Mouse (Mus musculus) lung, postnatal 0 days (tissue): ENCODE data around the gene Slc12a6. TPM values are rescaled to one million over a fixed set of nuclear protein-coding genes. Genes with fewer than 3 reads are reported as not detected.
A peak's percentile ranks its signal among the peaks of the same experiment; 100 is the strongest.

Experiments used
- ATAC-seq: fragments of 200-750 bp; cut with Nextera tagmentation; 2 replicates; pipeline ENCODE4 v1.8.0; 2017; ENCODE audit warnings: moderate library complexity
- DNase-seq: peaks from one replicate; pipeline ENCODE4 v3.0.0-alpha.2; 2016; ENCODE audit warnings: low spot score
- H3K27ac ChIP-seq: fragments of 300-500 bp; sonication (generic); 2 replicates; pipeline ENCODE4 v1.5.1; 2014; ENCODE audit warnings: antibody characterized with exemption, mild to moderate bottlenecking, low read length, mixed read lengths
- H3K27me3 ChIP-seq: fragments of 300-500 bp; sonication (generic); replicated peaks from 2 replicates; pipeline ENCODE4 v1.6.1; 2014; ENCODE audit warnings: low read length, mixed read lengths; ENCODE audit not compliant: insufficient read depth
- H3K36me3 ChIP-seq: fragments of 300-500 bp; sonication (generic); 2 replicates; pipeline ENCODE4 v1.6.1; 2014; ENCODE audit warnings: low read length, mixed read lengths; ENCODE audit not compliant: insufficient read depth
- H3K4me1 ChIP-seq: fragments of 300-500 bp; sonication (generic); 2 replicates; pipeline ENCODE4 v1.6.1; 2014; ENCODE audit warnings: antibody characterized with exemption, low read depth, low read length, mixed read lengths; ENCODE audit not compliant: insufficient read depth
- H3K4me2 ChIP-seq: fragments of 300-500 bp; sonication (generic); replicated peaks from 2 replicates; pipeline ENCODE4 v1.6.1; 2014; ENCODE audit warnings: low read depth, mild to moderate bottlenecking, low read length, moderate library complexity, mixed read lengths
- H3K4me3 ChIP-seq: fragments of 300-500 bp; sonication (generic); 2 replicates; pipeline ENCODE4 v1.5.1; 2014; ENCODE audit warnings: low read depth, low read length
- H3K9ac ChIP-seq: fragments of 300-500 bp; sonication (generic); replicated peaks from 2 replicates; pipeline ENCODE4 v1.6.1; 2014; ENCODE audit warnings: low read depth, mild to moderate bottlenecking
- H3K9me3 ChIP-seq: fragments of 300-500 bp; sonication (generic); 2 replicates; pipeline ENCODE4 v1.6.1; 2016; ENCODE audit warnings: low read length, mixed read lengths
- CTCF ChIP-seq: IDR thresholded peaks from 2 replicates; pipeline ENCODE4 v1.5.1; 2016; ENCODE audit warnings: antibody characterized with exemption, mild to moderate bottlenecking
- EP300 ChIP-seq: IDR thresholded peaks from 2 replicates; pipeline ENCODE4 v1.6.1; 2016; ENCODE audit warnings: antibody characterized with exemption, mild to moderate bottlenecking, control low read depth
- WGBS: fragments of 180-500 bp; shearing (Covaris S2); extraction: QIAGEN DNeasy Blood & Tissue Kit; methylation state at CpG from one replicate; pipeline ENCODE4 v1.1.7; 2014; 5-methylcytosine and 5-hydroxymethylcytosine counted together
- polyA plus RNA-seq: library from polyadenylated mRNA; unstranded; fragments of >200 nt; fragmentation: Nextera tagmentation; extraction: Ambion mirVana; gene quantifications from 2 replicates; pipeline ENCODE4 v1.2.1, GENCODE M21; 2015

Slc12a6 gene
- polyA plus RNA-seq, 1 experiment from 2014 or later: 9.0 TPM

DNA sequence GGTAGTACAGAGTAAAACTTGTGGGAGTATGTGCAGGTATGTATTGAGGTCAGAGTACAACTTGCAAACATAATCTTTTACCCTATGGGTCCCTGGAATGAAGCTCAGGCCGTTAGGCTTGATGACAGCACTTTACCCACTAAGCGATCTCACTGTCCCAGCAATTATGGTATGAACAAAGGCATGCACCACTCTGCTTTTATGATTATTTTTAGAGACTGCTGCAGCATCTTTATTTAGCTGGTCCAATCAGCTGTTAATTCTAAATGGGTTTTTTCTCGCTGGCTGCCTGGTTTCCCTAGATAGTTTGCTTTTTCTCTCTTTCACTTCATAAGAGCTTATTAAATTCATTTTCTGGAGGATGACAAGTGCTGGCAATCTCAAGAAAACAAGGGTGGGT, 30.6 kb downstream of the Slc12a6 start:
- WGBS: 88% methylated on average over 3 of the region's 3 CpGs
- H3K36me3 ChIP-seq: no peaks in the 10 kb centered on the region
- H3K4me1 ChIP-seq: no peaks in the 10 kb centered on the region
- no peaks in the 10 kb centered on the region for H3K9me3 ChIP-seq
- ATAC-seq (no peak), DNase-seq (no peak)
- no peak overlapping the region for H3K4me2 ChIP-seq
- no peak overlapping the region for H3K9ac ChIP-seq
- no peak overlapping the region for H3K27ac ChIP-seq
- no peaks in the 10 kb centered on the region for H3K27me3 ChIP-seq
- no peak for TF ChIP-seq EP300
- no peak for TF ChIP-seq CTCF
- H3K4me3 ChIP-seq: no peak overlapping the region

DNA sequence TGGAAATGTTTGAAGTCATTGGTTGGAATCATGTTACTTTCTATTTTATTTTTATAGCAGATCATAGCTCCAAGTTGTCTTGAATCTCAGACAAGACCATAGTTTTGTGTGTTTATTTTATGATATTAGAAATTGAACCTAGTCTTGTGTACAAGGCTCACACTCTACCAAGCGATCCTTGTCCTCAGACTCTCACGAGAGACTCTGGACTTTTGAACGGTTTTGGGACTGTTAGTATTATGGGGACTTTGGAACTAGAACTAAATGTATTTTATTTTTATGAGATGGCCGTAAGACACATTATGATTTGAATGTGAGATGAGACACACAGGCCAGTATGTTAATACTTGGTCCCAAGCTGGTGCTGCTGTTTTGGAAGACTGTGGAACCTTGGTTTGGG, 32.6 kb downstream of the Slc12a6 start:
- 88% methylated on average over 4 of the region's 4 CpGs for WGBS
- DNase-seq (no peak), ATAC-seq (no peak)
- Histone ChIP-seq H3K4me1 (no peaks in the 10 kb centered on the region), H3K27ac (no peak overlapping the region), H3K4me2 (no peak overlapping the region), H3K27me3 (no peaks in the 10 kb centered on the region), H3K4me3 (no peak overlapping the region), H3K9me3 (no peaks in the 10 kb centered on the region), H3K36me3 (no peaks in the 10 kb centered on the region), H3K9ac (no peak overlapping the region)
- TF ChIP-seq EP300: no peak

DNA sequence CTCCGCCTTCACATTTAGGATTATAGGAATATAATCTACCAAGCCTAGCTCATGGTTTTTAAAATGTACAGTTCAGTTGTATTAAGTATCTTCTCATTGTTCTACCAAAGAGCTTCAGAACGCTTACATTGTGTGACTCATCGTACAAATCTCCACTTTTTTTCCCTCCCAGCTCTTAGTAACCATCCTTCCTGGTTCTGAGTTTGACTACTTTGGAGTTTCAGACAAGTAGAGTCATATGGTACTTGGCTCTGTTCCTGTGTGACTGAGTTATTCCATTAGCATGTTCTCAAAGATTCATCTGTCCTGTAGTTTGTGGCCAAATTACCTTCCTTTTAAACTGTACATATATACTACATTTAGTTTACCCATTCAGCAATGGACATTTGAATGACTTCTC, 43.0 kb downstream of the Slc12a6 start:
- no peaks in the 10 kb centered on the region for H3K27me3 ChIP-seq
- ATAC-seq (peak; percentile 57), DNase-seq (peak; percentile 63)
- no peaks in the 10 kb centered on the region for H3K36me3 ChIP-seq
- 56% methylated on average over 3 of the region's 3 CpGs for WGBS
- H3K4me3 ChIP-seq: no peak overlapping the region
- H3K27ac ChIP-seq: no peak overlapping the region
- H3K9me3 ChIP-seq: no peaks in the 10 kb centered on the region
- H3K4me1 ChIP-seq: no peaks in the 10 kb centered on the region; the same call in 1 of the 2 replicates
- no peak for TF ChIP-seq EP300
- H3K9ac ChIP-seq: no peak overlapping the region
- no peak overlapping the region for H3K4me2 ChIP-seq

DNA sequence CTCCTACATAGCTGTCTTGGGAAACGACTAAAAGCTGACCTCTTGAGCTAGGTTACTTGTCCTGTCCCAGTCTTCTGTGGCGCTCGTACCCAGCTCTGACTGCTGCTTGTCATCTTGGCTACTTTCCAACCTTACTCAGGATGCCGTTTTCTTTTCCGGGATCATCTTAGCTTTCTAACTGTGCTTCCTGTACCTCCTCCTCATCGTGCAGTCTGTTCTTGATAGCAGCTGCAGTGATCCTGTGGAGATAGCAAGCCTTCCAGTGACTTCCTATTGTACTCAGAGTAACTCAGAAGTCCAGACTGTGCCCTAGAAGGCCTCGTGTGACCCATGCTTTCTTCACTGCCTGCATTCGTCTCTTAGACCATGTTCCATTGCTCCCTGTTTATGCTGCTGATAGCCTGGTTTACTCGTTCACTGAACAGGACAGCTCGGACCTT, 43.6 kb downstream of the Slc12a6 start:
- no peaks in the 10 kb centered on the region for H3K27me3 ChIP-seq
- H3K4me1 ChIP-seq: no peaks in the 10 kb centered on the region; the same call in 1 of the 2 replicates
- no peak overlapping the region for H3K27ac ChIP-seq
- H3K4me3 ChIP-seq: no peak overlapping the region
- H3K4me2 ChIP-seq: no peak overlapping the region
- DNase-seq: peak; percentile 55
- TF ChIP-seq EP300 (no peak), CTCF (no peak)
- peak; percentile 67 for ATAC-seq
- no peaks in the 10 kb centered on the region for H3K36me3 ChIP-seq
- 35% methylated on average over 10 of the region's 10 CpGs for WGBS
- no peak overlapping the region for H3K9ac ChIP-seq
- no peaks in the 10 kb centered on the region for H3K9me3 ChIP-seq

DNA sequence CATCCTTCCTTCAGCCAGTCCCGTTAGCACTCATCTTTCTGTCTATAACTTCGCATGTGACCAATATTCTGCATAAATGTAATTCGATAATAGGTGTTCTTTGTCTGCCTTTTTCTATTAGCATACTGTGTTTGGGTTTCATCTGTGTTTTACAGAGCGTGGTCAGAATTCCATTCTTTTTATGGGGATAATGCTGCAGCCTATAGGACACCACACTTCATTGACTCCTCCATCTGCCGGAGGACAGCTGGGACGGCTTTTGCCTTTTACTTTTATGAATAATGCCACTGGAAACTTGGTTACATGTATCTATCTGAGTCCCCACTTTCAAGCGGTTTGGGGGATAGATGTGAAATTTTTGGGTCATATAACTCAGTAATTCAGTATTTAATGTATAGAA, 50.0 kb downstream of the Slc12a6 start:
- no peak for TF ChIP-seq CTCF
- TF ChIP-seq EP300: no peak
- WGBS: 91% methylated on average over 7 of the region's 7 CpGs

DNA sequence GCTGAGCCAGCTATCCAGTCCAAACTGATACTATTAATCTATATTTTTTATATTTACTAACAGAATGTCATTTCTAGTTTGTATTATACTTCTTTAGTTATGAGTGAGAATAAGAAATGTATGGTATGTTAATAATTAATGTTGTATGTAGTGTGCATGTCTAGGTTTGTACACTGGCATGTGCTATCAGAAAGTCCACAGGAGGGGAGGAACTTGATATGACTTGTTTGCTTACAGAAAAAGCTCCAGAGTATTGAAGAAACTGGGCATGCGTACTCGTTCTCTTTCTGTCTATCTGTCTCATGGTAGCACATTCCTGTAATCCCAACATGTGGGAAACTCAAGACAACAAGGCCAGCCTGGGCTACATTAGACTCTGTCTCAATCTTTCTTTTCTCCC, 52.6 kb downstream of the Slc12a6 start:
- H3K9me3 ChIP-seq: no peaks in the 10 kb centered on the region
- no peak overlapping the region for H3K9ac ChIP-seq
- no peak overlapping the region for H3K4me2 ChIP-seq
- H3K4me1 ChIP-seq: no peaks in the 10 kb centered on the region
- WGBS: 83% methylated on average over 2 of the region's 2 CpGs
- ATAC-seq: no peak
- no peaks in the 10 kb centered on the region for H3K27me3 ChIP-seq
- no peaks in the 10 kb centered on the region for H3K36me3 ChIP-seq
- DNase-seq: no peak
- no peak overlapping the region for H3K4me3 ChIP-seq
- H3K27ac ChIP-seq: no peak overlapping the region
- TF ChIP-seq EP300 (no peak), CTCF (no peak)

More for the DNA sequence above, 50.0 kb downstream of the Slc12a6 start:
- ATAC-seq (no peak), DNase-seq (no peak)
- Histone ChIP-seq H3K27ac (no peak overlapping the region), H3K9me3 (no peaks in the 10 kb centered on the region), H3K9ac (no peak overlapping the region), H3K36me3 (no peaks in the 10 kb centered on the region), H3K4me2 (no peak overlapping the region), H3K4me1 (no peaks in the 10 kb centered on the region), H3K4me3 (no peak overlapping the region), H3K27me3 (no peaks in the 10 kb centered on the region)

DNA sequence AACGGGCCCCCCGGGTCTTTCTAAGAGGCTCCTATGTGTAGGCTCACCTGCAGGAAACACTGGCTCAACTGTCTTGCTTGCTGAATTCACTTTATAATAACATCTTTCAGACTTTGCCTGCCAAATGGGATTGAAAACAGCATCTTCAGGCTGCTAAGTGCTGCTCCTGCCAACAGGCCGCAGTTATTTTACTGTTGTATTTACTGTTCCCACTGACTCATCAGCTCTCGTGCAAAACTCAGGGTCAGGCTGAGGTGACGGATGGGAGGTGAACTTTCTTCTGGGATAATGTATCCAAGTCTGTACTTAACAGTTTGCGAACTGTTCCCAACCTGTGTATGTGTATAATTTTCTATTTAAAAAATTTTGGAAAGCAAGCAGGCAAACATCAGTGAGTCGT, 53.3 kb downstream of the Slc12a6 start:
- no peak overlapping the region for H3K9ac ChIP-seq
- no peaks in the 10 kb centered on the region for H3K9me3 ChIP-seq
- TF ChIP-seq CTCF: no peak
- TF ChIP-seq EP300: no peak
- no peaks in the 10 kb centered on the region for H3K4me1 ChIP-seq
- 68% methylated on average over 7 of the region's 7 CpGs for WGBS
- ATAC-seq (no peak), DNase-seq (no peak)
- H3K36me3 ChIP-seq: no peaks in the 10 kb centered on the region
- H3K27ac ChIP-seq: no peak overlapping the region
- H3K4me2 ChIP-seq: no peak overlapping the region
- no peaks in the 10 kb centered on the region for H3K27me3 ChIP-seq
- no peak overlapping the region for H3K4me3 ChIP-seq
